Mouse (Mus musculus) megakaryocyte, embryonic 14.5 days (primary cell): ENCODE data around the gene Tns3.

ENCODE experiments used
- FLI1 ChIP-seq: IDR thresholded peaks from 2 replicates; pipeline ENCODE4 v1.6.1; 2012; ENCODE audit warnings: low read length, inconsistent platforms, mixed read lengths
- GATA1 ChIP-seq: IDR thresholded peaks from 3 replicates; pipeline ENCODE4 v1.6.1; 2012; ENCODE audit warnings: mixed read lengths, low read length, inconsistent platforms, borderline replicate concordance

DNA sequence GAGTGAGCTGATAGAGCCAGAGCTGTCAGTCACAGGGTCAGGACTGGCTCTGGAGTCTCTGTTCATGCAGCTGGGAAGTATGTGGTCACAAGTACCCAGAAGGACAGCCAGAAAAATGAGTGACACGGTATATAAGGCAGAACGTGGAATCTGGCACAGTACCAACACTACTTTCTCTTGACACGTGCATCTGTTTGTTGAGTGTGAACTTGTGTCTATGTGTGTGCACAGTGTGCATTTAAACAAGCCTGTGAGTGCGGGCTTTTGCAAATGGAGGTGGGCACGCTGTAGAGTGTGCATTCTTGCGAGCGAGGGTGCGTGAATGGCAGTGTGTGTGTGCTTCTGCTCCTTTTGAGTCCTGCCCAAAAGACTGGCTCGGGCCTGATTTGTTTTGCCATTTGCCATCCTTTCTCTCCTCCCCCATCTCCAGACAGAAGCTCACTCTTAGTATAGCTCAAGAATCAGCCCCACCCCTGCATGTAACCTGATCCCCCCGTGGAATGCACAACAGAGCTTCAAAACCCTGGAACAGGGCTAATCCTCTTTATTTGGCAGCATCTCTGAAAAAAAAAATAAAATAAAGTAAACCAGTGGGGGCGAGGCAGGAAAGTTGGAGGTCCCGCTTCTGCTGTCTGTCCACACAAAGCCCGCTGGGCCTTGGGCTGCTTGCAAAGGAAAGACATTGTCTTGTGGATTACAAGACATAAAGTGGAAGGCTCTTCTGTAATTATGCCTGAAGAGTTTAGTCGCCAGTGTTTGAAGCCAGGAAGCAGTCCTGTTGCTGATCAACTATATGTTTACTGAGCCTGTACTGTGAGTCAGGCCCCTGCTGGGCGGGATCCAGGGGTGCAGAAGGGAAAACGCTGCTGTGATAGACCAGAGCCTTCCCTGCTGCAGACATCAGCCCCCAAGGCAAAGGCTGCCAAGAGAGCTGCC is 28.5 kb upstream of the Tns3 start:
- TF ChIP-seq FLI1, result no peak
- TF ChIP-seq GATA1, result no peak
